Mouse (Mus musculus): ENCODE data around the gene Cacna2d3.

DNA sequence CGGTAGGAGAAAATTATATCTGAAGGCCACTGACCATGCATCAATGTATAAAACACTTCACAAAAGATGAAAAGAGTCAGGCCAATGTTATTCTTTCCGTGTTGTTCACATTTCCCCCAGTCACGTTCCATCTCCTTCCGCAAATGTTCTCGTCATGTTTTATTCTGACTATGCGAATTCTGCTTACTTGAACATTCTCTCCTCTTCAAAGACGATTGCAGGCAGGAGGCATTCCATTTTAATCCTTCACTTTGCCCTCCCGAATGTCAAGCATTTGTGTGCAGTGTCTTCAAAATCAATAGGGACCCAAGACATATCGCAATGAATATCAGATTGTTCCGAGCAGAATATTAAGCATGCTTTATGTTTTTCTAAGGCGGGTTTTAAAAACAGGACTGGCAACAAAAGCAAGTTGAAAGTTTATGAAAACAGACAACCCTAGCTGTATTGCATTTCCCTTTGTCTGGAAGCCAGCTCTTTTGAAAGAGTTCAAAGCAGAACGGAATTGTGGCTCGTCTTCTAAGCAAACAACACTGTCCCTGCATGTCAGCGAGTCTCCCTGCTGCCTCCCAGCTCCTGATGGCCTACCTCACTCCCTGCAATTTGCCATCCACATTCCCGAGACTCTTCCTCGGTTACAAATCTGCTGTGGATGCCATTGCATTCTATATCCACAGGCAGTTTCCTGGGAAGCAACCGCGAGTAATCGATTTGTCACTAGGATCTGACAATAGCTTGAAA is 492.5 kb downstream of the Cacna2d3 start:
- TF ChIP-seq CTCF (conservative IDR thresholded peaks at IDR 0.05; ENCODE audit: low read length) (no peak), NANOG (IDR thresholded peaks at IDR 0.05; ENCODE audit: borderline replicate concordance, low read length) (no peak)

Data from E14TG2a.4 (cell line).